Mouse (Mus musculus): ENCODE results near the gene Ube2d3.
"Not testable (repeated sequence)": the region's sequence is repeated elsewhere in the genome, so short reads cannot be mapped to it uniquely, and the experiment has no call there.

The Ube2d3 gene

DNA sequence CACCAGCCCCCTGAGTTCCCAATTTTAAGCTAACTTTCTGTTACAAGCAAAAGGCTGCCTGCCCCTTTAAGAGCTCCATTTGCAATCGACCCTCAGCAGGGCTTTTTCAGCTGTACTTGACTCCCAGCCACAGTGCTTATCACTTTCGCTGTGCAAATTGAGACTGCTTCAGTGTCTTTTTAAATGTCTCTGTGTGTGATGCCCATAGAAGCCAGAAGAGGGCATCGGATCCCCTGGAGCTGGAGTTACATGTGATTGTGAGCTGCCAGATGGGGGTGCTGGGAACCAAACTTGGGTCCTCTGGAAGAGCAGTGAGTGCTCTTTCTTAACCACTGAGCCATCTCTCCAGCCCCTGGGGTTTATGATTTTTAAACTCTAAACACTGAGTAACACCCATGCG, 60.0 kb downstream of the Ube2d3 start:
- not testable (repeated sequence) for DNase-seq

DNA sequence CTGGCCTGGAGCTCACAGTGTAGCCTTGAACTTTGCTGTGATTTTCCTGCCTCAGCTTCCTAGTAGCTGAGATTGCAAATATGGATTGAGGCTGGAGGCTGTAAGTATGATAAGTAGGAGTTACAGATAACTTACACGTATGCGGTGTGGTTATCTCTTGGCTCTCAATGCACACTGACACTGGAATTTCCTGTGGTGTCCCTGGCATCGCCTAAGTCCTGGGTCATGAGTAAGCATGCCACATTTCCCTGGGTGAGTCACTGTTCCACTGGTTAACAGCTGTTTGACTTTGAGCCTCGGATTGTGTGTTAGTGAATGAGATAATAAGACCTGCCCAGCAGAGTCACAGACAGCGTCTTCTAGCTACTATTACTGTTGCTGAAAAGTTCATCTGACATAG, 60.9 kb downstream of the Ube2d3 start:
- no peak for DNase-seq

DNA sequence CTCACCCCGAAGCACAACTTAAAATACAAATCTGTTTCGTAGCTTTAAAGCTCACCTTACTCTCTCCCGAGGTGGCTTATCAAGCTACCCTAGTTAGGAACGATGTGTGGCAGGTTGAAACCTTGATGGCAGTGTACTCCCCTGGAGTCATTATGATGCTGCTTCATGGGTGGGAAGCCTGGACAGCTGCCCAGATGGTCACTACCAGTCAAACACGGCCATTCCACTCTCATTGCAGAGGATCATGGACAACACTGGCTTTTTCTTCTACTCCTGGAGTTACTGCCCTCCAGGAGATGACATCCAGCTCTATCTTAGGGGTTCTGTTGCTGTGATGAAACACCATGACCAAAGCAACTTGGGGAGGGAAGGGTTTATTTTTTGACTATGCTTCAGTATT, 65.2 kb downstream of the Ube2d3 start:
- no peak for DNase-seq

DNA sequence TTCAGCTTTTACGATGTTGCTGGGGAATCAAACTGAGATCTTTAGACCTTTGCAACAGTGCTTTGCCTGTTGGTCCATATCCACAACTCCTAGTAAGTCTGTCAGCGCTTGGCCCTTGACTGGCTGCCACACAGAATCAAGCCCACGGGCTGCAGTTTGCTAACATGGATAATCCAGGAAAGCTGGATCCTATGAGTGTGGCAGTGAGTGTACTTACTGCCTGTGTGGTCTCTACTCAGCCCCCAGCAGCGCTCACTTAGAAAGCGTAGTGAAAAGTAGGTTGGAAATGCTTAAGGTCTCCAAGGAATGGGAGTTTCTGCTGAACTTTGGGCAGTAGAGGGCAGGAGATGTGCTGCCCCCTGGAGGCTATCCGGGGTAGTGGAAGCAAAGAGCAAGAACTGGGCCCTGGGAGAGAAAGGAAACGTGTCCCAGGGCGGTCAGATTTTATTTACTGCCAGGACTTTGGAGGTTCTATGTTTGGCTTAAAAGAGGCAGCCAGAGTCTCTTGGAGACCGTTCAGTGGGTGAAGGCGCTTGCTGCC, 67.5 kb downstream of the Ube2d3 start:
- DNase-seq: peak; percentile 72 to 79

DNA sequence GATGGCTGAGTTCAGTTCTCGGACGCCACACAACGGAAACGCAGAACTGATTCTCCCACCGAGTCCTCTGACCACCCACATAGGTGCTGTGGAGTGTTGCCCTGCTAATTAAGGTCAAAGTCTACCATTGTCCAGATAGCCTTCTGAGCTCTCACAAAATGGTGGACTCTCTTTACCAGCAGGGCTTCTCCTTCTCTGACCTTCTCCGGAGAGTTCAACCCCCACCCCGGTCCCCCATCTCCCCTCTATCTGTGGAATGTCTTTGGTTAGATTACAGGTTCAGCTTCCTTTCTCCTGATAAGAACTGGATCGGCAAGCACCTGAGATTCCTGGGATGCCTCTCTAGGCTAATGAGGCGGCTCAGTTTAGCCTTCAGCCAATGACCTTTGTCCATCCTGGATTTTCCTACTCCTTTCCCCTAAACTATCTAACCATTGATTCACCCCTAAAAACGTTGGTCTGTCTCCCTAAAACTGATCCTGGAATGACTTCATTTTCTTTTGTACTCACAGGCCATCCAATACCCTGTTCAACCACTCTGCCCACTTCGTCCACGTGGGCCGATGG, 68.0 kb downstream of the Ube2d3 start:
- DNase-seq: no peak

DNA sequence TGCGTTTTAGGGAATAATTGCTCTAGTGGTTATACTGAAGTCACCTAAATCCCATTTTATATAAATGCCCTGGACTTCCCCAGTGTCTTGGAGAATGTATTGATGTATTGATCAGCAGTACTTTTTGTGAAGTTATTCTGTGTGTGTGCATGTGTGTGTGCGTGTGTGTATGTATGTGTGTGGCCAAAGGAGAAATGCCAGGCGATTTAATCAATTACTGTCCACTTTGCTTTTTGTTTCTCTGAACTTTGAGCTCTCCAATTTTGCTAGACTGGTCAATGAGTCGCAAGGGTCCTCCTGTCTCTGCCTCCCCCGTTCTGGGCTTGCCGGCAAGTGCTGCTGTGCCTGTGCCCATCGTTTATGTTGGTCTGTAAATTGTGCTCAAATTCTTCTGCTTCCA, 69.6 kb downstream of the Ube2d3 start:
- DNase-seq: no peak

DNA sequence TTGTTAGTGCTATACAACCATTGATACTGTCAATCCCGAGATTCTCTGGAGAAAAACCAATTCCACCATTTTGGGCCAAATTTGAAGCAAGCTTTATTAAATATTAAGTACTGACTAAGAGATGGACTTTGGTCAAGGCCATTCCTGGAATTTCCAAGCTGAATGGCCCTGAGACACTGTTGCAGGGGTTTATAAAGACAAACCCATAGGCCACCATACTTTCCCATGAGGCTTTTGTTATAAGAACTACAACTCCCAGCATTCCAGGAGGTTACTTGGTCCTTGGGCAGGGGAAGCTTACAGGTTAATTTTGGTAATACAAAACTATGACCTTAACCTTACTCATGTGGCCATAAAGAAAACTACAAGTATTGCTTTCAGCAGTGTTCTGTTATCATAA, 70.2 kb downstream of the Ube2d3 start:
- DNase-seq: no peak

DNA sequence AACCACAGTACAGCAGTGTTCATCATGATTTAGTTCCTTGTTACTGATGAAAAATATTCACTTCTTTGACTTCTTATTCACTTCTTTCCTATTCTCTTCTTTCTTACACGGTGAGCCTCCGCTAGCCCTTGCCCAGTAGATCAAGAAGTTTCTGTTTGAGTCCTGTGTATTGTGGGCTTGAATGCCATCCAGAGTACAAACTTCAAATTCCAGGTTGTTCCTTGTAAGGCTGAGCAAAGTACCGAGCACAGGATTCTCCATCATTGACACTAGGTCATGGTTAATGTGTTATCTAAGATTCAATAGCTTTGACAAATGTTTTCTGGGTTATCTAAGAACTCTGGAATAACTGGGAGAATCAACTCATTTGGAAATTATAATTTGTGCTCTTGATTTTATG, 72.4 kb downstream of the Ube2d3 start:
- no peak for DNase-seq

DNA sequence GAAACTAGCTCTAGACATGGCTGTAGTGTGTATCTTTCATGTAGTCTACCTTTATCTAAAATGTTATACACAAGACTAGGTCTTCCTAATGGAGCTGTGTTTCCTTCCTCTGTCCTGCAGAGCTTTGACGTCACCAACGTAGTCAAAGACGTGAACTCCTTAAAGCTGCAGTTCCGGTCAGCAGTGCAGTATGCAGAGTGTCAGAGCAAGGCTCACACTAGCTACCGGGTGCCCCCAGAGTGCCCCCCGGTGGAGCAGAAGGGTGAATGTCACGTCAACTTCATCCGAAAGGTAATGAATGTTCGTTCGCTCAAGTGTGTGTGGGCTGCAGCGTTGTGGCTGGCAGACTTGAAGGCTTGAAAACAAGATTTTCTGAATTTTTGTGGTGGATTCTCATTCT, 73.7 kb downstream of the Ube2d3 start:
- peak; percentile 19 to 28 for DNase-seq

DNA sequence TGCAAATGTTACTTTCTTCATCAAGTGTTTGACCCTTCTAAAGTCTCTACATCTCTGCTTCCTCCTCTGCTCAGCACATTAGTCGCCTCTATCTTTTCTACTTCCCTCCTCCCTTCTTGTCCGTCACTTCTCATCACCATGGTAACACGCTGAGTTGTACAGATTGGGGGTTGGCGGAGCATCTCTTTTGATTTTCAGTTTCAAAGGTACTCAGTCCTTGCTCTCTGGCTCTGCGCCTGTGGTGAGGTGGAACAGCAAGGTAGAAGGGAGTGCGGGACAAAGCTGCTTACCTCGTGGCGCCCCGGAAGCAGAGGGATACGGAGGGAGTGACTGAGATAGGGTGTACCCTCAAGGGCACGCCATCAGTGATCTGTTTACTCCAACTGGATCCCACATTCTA, 75.3 kb downstream of the Ube2d3 start:
- DNase-seq: peak in 1 of 2 experiments; percentile 26

DNA sequence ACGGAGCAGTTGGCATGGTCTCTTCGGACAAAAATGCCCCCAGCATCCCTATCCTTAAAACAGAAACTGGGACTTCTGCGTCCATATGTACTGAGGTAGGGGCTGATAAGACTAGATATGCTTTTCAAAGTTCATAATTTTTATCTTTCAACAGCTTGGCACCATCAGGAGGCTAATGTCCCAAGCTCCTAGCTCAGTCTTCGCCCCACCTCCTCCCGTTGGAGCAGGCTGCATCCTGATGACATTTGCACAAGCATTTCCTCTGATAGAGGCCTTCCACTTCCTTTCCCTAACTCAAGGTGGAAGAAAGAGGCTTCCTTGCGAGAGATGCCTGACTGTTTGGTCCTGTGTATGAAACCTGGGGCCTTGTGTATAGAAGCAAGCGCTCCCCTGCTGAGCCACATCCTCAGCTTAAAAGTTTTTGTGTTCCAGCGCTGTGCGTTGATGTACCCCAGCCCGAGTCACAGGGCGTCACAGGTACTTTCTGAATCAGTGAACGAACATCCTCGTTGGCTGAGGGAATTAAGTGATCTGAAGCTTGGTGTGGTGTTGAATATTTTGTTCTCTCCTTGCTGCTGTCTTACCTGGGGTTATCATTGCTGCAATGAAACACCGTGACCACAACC, 76.0 kb downstream of the Ube2d3 start:
- DNase-seq: peak in 1 of 2 experiments; percentile 30

DNA sequence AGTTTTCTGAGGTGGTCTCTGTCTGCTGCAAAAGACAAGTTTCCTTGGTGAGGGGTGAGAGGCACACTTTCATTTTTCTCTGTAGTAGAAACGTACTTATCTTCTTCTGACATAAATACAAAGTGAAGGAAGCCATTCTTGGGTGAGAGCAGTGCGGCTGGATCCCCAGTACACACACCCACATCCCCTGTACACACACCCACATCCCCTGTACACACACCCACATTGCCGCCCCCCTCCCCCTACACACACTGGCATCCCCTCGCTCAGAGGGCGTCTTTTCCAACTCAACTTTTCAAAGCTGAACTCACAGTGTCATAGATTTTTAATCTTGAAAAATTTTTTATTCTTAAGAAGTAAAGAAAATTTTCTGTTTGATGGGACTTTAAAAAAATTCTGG, 77.3 kb downstream of the Ube2d3 start:
- DNase-seq: peak; percentile 42 to 52

DNA sequence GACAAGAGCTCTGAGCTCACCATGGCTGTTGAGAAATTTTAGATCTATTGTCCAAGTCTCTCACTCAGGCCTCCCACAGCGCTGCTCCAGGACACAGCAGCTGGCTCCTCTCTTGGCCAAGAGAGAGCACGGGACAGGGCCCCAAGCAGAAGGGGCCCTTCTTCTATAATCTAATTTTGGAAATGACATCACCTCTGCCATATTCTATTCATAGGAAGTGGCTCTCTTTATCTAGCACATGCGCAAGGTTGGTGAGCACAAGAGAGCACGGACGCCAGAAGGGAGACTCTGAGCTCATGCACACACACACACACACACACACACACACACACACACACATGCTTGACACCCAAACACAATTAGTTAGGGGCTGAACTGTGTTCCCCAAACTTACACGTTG, 78.9 kb downstream of the Ube2d3 start:
- DNase-seq: no peak

Measured in thymus, postnatal 36 days (tissue).